Mouse (Mus musculus) limb, embryonic 14.5 days (tissue): ENCODE data around the gene Dhx15. TPM values are rescaled to one million over a fixed set of nuclear protein-coding genes. Genes with fewer than 3 reads are reported as not detected.

Experiments used
- ATAC-seq: fragments of 200-750 bp; cut with Nextera tagmentation; 2 replicates; pipeline ENCODE4 v1.8.0; 2017; ENCODE audit warnings: low read depth, moderate number of reproducible peaks, moderate TSS enrichment; ENCODE audit not compliant: low FRiP score
- DNase-seq: peaks from one replicate; pipeline ENCODE4 v3.0.0-alpha.2; 2015; ENCODE audit warnings: low spot score
- H3K27ac ChIP-seq: fragments of 300-500 bp; sonication (generic); replicated peaks from 2 replicates; pipeline ENCODE4 v1.5.1; 2014; ENCODE audit warnings: low read depth, mild to moderate bottlenecking, low read length, moderate library complexity, mixed read lengths
- H3K27me3 ChIP-seq: fragments of 300-500 bp; sonication (generic); 2 replicates; pipeline ENCODE4 v1.6.1; 2014; ENCODE audit warnings: low read length, mixed read lengths; ENCODE audit not compliant: control insufficient read depth, insufficient read depth
- H3K36me3 ChIP-seq: fragments of 300-500 bp; sonication (generic); 2 replicates; pipeline ENCODE4 v1.6.1; 2014; ENCODE audit warnings: mild to moderate bottlenecking, low read length, moderate library complexity, mixed read lengths; ENCODE audit not compliant: control insufficient read depth, insufficient read depth
- H3K4me1 ChIP-seq: fragments of 300-500 bp; sonication (generic); 2 replicates; pipeline ENCODE4 v1.6.1; 2014; ENCODE audit warnings: antibody characterized with exemption, low read length, mixed read lengths; ENCODE audit not compliant: control insufficient read depth, insufficient read depth
- H3K4me2 ChIP-seq: fragments of 300-500 bp; sonication (generic); replicated peaks from 2 replicates; pipeline ENCODE4 v1.6.1; 2014; ENCODE audit warnings: low read depth, mild to moderate bottlenecking, low read length, moderate library complexity; ENCODE audit not compliant: severe bottlenecking
- H3K4me3 ChIP-seq: fragments of 300-500 bp; sonication (generic); replicated peaks from 2 replicates; pipeline ENCODE4 v1.5.1; 2014; ENCODE audit warnings: low read length
- H3K9ac ChIP-seq: fragments of 300-500 bp; sonication (generic); 2 replicates; pipeline ENCODE4 v1.6.1; 2014; ENCODE audit warnings: mild to moderate bottlenecking, low read depth, low read length, moderate library complexity; ENCODE audit not compliant: severe bottlenecking
- H3K9me3 ChIP-seq: fragments of 300-500 bp; sonication (generic); 2 replicates; pipeline ENCODE4 v1.6.1; 2016; ENCODE audit warnings: low read length; ENCODE audit not compliant: control insufficient read depth
- POLR2A ChIP-seq: fragments of 200-500 bp; IDR thresholded peaks from 2 replicates; pipeline ENCODE4 v1.8.0; 2012; ENCODE audit warnings: inconsistent platforms, mild to moderate bottlenecking, moderate library complexity, borderline replicate concordance; ENCODE audit not compliant: insufficient read depth, insufficient read length; ENCODE audit errors: extremely low read depth
- WGBS: fragments of 180-500 bp; shearing (Covaris S2); extraction: QIAGEN DNeasy Blood & Tissue Kit; methylation state at CpG from one replicate; pipeline ENCODE4 v1.1.7; 2014; 5-methylcytosine and 5-hydroxymethylcytosine counted together
- polyA plus RNA-seq, 2 experiments: library from polyadenylated mRNA; depleted of rRNA in 1 of 2; stranded (reverse) in 1 of 2; unstranded in 1 of 2; fragments of >200 nt; fragmentation: Nextera tagmentation in 1 of 2; extraction: Ambion mirVana in 1 of 2; gene quantifications; 2 replicates each; pipeline versions ENCODE4 v1.2.1 to v1.2.3; 2012 to 2014

The Dhx15 gene
- polyA plus RNA-seq, 2 experiments, result 88.7 to 183 TPM

DNA sequence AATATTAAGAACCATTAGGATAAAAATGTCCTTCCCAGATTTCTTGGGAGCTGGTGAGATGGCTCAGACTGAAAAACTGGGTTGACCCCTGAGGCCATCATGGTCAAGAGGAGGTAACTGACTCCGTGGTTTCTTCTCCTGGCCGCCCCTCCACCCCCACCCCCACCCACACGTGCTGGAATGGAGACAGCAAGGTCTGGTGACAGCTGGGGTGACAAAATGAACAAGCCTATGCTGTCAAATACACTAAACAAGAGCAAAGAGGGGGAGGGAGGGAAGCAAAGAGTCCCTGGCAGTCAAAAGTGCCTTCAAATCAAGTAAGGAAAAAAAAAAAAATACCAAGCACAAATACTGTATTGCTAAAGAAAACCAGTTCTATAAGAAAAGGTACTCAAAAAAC, 2.1 kb downstream of the Dhx15 start:
- ATAC-seq (no peak), DNase-seq (no peak)
- no peak for TF ChIP-seq POLR2A
- no peaks in the 10 kb centered on the region for H3K27me3 ChIP-seq
- H3K27ac ChIP-seq, result no peak overlapping the region
- H3K4me3 ChIP-seq, result peak overlapping the region; percentile 99
- H3K9me3 ChIP-seq, result no peaks in the 10 kb centered on the region
- H3K36me3 ChIP-seq, result peaks cover 13% of the 10 kb centered on the region
- peaks cover 16% of the 10 kb centered on the region for H3K4me1 ChIP-seq
- peak overlapping the region; percentile 100 for H3K9ac ChIP-seq
- WGBS, result 32% methylated on average over 3 of the region's 3 CpGs
- H3K4me2 ChIP-seq, result peak overlapping the region; percentile 53

DNA sequence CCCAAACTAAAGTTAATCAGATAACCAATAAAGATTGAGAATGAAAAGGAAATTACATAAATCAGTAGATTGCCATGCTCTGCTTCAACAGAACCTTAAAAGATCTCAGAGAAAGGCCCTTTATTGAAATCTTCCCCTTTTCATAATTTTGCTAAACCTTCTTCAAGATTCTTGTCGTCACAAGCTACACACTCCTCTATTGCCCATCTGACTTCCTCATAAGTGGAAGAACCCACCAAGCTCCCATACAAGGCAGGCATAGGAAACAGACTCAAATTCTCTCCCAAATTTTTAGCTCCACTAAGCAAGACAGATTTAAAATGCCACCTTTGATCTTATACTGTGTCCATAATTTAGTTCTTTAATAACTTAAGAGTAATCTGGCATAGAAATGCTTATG, 13.0 kb downstream of the Dhx15 start:
- DNase-seq (no peak), ATAC-seq (no peak)
- TF ChIP-seq POLR2A, result no peak
- no peaks in the 10 kb centered on the region for H3K9me3 ChIP-seq
- H3K9ac ChIP-seq, result no peak overlapping the region
- H3K36me3 ChIP-seq, result peaks cover 38% of the 10 kb centered on the region
- H3K27ac ChIP-seq, result no peak overlapping the region
- no peak overlapping the region for H3K4me2 ChIP-seq
- no peaks in the 10 kb centered on the region for H3K27me3 ChIP-seq
- no peak overlapping the region for H3K4me3 ChIP-seq
- H3K4me1 ChIP-seq, result no peaks in the 10 kb centered on the region
- WGBS, result 79% methylated on average over 1 of the region's 1 CpGs

DNA sequence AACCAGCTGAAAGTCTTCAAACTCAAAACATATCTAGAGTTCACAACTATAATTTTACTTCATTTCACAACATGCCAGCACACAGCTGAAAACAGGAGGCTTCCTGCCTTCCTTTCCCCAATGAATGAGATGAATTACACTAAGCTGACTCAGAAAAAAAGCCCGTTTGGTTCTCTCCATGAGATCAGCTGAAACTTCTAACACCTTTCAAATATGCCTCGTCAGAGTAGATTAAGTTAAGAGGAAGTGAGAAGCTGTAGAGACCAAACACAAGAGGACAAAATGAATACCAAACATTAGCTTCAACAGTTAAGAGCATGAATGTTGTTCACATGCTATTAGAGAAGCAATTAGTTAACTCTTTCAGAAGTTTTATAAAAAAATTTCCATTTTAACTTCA, 21.8 kb downstream of the Dhx15 start:
- H3K36me3 ChIP-seq, result peaks cover 48% of the 10 kb centered on the region
- H3K9ac ChIP-seq, result no peak overlapping the region
- no peaks in the 10 kb centered on the region for H3K9me3 ChIP-seq
- H3K27me3 ChIP-seq, result no peaks in the 10 kb centered on the region
- H3K4me3 ChIP-seq, result no peak overlapping the region
- no peak for TF ChIP-seq POLR2A
- DNase-seq (no peak), ATAC-seq (no peak)
- 53% methylated on average over 2 of the region's 2 CpGs for WGBS
- no peak overlapping the region for H3K27ac ChIP-seq
- no peak overlapping the region for H3K4me2 ChIP-seq
- no peaks in the 10 kb centered on the region for H3K4me1 ChIP-seq

DNA sequence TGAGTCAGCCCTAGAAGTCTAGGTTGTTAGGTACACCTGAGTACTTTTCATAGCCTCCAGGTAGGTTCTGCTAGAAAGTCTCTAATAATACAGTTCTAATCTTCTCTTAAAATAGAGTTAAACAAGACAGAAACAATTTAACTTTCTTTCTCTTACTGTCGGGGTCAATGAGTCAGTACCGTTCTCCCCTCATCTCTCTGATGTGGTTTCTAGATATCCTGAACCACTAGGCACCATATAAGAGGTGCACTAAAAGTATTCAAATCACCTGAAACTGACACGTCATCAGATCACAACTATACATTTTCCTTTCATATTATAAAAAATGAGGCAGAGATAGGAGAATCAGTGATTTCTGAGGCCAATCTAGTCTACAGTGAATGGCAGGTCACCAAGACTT, 41.2 kb downstream of the Dhx15 start:
- Histone ChIP-seq H3K4me2 (no peak overlapping the region), H3K9ac (no peak overlapping the region), H3K4me3 (no peak overlapping the region), H3K4me1 (no peaks in the 10 kb centered on the region), H3K36me3 (peaks cover 48% of the 10 kb centered on the region), H3K27me3 (no peaks in the 10 kb centered on the region), H3K27ac (no peak overlapping the region), H3K9me3 (no peaks in the 10 kb centered on the region)
- no peak for ATAC-seq
- no peak for DNase-seq
- TF ChIP-seq POLR2A, result no peak
- WGBS, result 94% methylated on average over 3 of the region's 3 CpGs

DNA sequence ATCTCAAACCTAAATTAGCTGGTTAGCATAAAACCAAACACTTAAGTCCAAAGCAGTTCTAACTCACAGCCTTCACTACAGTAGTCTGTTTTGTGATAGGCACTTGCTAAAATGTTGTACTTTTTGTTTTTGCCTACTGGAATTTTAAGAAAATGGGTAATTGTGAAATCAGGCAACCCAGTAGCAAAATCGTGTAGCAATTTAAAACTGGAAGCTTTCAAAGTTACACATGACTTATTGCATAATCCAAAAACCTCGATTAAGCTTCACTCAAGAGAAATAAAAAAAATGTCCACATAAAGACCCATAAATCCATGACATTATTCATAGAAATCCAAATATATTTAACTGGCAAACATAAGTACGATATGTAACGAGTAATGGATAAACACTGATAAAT, 43.2 kb downstream of the Dhx15 start:
- no peaks in the 10 kb centered on the region for H3K4me1 ChIP-seq
- H3K27me3 ChIP-seq, result no peaks in the 10 kb centered on the region
- H3K36me3 ChIP-seq, result peaks cover 48% of the 10 kb centered on the region
- WGBS, result 85% methylated on average over 4 of the region's 4 CpGs
- H3K9me3 ChIP-seq, result no peaks in the 10 kb centered on the region
- DNase-seq, result no peak
- no peak overlapping the region for H3K4me3 ChIP-seq
- no peak overlapping the region for H3K9ac ChIP-seq
- no peak overlapping the region for H3K4me2 ChIP-seq
- no peak for ATAC-seq
- no peak overlapping the region for H3K27ac ChIP-seq
- TF ChIP-seq POLR2A, result no peak

DNA sequence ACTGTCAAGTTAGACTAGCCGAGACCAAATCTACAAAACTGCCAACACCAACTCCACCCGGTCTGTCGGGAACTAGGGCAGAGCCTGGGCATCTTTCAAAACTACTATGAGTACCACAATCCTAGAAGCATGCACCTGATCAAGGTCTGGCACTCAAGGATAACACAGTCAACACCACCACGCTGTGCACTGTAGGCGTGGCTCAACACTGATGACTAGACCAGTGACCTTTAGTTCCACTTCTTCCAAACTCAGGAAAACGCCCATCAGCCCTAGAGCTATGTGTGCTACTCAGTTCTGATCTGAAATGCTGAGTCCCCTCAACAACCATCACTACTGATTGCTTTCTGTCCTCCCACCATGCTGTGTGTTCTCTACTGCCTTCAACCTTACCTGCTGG, 44.6 kb downstream of the Dhx15 start:
- Histone ChIP-seq H3K9ac (no peak overlapping the region), H3K4me1 (no peaks in the 10 kb centered on the region), H3K27me3 (no peaks in the 10 kb centered on the region), H3K27ac (no peak overlapping the region), H3K36me3 (peaks cover 42% of the 10 kb centered on the region), H3K9me3 (no peaks in the 10 kb centered on the region), H3K4me3 (no peak overlapping the region), H3K4me2 (no peak overlapping the region)
- DNase-seq (no peak), ATAC-seq (no peak)
- TF ChIP-seq POLR2A, result no peak
- WGBS, result 92% methylated on average over 6 of the region's 6 CpGs
